Mouse (Mus musculus) lung, postnatal 0 days (tissue): ENCODE measurements around the gene Plcb2.

Source experiments
- CTCF ChIP-seq: IDR thresholded peaks from 2 replicates; pipeline ENCODE4 v1.5.1; 2016; ENCODE audit warnings: antibody characterized with exemption, mild to moderate bottlenecking
- EP300 ChIP-seq: IDR thresholded peaks from 2 replicates; pipeline ENCODE4 v1.6.1; 2016; ENCODE audit warnings: antibody characterized with exemption, mild to moderate bottlenecking, control low read depth

DNA sequence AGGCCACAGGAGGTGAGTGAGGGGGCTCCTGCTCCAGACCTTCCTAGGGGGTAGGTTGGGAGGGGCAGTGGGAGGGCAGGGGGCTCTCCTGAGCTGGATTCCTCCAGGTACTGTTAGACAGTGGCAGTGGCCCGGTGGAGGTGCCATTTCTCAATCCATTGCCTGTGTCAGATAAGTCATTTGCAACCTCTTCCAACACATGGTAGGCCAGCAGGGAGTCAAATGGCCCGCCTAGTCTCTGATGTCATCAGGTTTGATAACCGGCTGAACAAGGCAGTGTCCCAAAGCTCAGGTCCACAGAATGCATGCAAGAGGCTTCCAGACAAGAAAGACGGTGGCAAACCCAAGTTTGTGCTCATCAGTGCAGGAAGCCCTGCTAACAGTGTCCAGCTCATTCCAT lies 50.4 kb downstream of the Plcb2 start:
- TF ChIP-seq CTCF (no peak), EP300 (no peak)
